Mouse (Mus musculus) left cerebral cortex, postnatal 10 days (tissue): ENCODE measurements around the gene Mthfd2l. TPM values are rescaled to one million over a fixed set of nuclear protein-coding genes. Genes with fewer than 3 reads are reported as not detected.

Experiments
- DNase-seq, 2 experiments: peaks; one replicate each; pipeline ENCODE4 v3.0.0; 2021 to 2022; ENCODE audit warnings: low spot score in 2 of 2, mixed read lengths in 1 of 2; ENCODE audit errors: extremely low spot score in 1 of 2
- intact Hi-C: fragments of 180-260 bp; cut with DNase I; formaldehyde crosslinking; loops from one replicate; pipeline ENCODE4 v1.15.1; 2025
- total RNA-seq, 2 experiments: library from RNA; stranded (reverse); gene quantifications; 2 replicates each; pipeline ENCODE4 v1.2.3; 2021

Mthfd2l gene
- 10 to 100 TPM; 18.0 to 18.5 TPM for total RNA-seq

GRCm38 (mm10) chr5:90930971-90931851, at the start of gene Mthfd2l:
Gene Mthfd2l (plus strand): TSS chr5:90931117.
- peak; percentile 60 to 92 for DNase-seq
- intact Hi-C loops, result no loop called here

- no peak for DNase-seq
- intact Hi-C loops, result no loop called here
Measured at GRCm38 (mm10) chr5:90881682-90882081, 49.2 kb upstream of the Mthfd2l start.

- no peak for DNase-seq
- intact Hi-C loops, result no loop called here
Measured at GRCm38 (mm10) chr5:90882146-90882545, 48.8 kb upstream of the Mthfd2l start.

GRCm38 (mm10) chr5:90884628-90885242, 46.2 kb upstream of the Mthfd2l start:
- intact Hi-C loops, result no loop called here
- no peak for DNase-seq

GRCm38 (mm10) chr5:90888661-90889060, 42.3 kb upstream of the Mthfd2l start:
- intact Hi-C loops, result no loop called here
- DNase-seq, result no peak

GRCm38 (mm10) chr5:90890519-90891463, 40.1 kb upstream of the Mthfd2l start, which contains the start of gene Cxcl1:
Gene Cxcl1 (plus strand): TSS chr5:90891241.
- intact Hi-C loops, result no loop called here
- peak in 1 of 2 experiments; percentile 65 for DNase-seq

GRCm38 (mm10) chr5:90891464-90891813, 39.5 kb upstream of the Mthfd2l start:
- intact Hi-C loops, result no loop called here

GRCm38 (mm10) chr5:90894231-90894630, 36.7 kb upstream of the Mthfd2l start:
- no peak for DNase-seq
- intact Hi-C loops, result no loop called here

More at GRCm38 (mm10) chr5:90891464-90891813, 39.5 kb upstream of the Mthfd2l start:
- DNase-seq, result no peak

- DNase-seq, result no peak
- intact Hi-C loops, result no loop called here
Measured at GRCm38 (mm10) chr5:90897429-90897828, 33.5 kb upstream of the Mthfd2l start.

GRCm38 (mm10) chr5:90899308-90899707, 31.6 kb upstream of the Mthfd2l start:
- intact Hi-C loops, result no loop called here
- DNase-seq, result no peak

- peak in 1 of 2 experiments; percentile 68 for DNase-seq
- intact Hi-C loops, result no loop called here
Measured at GRCm38 (mm10) chr5:90900147-90900546, 30.8 kb upstream of the Mthfd2l start.

- no peak for DNase-seq
- intact Hi-C loops, result no loop called here
Measured at GRCm38 (mm10) chr5:90900688-90901087, 30.2 kb upstream of the Mthfd2l start.

- DNase-seq, result no peak
- intact Hi-C loops, result no loop called here
Measured at GRCm38 (mm10) chr5:90902380-90903260, 28.3 kb upstream of the Mthfd2l start.

GRCm38 (mm10) chr5:90903339-90904020, 27.4 kb upstream of the Mthfd2l start, which contains the start of gene Cxcl2:
Gene Cxcl2 (plus strand): TSS chr5:90903871.
- DNase-seq, result no peak
- intact Hi-C loops, result no loop called here

GRCm38 (mm10) chr5:90908983-90909382, 21.9 kb upstream of the Mthfd2l start:
- intact Hi-C loops, result loop anchor here (5.0 kb wide), 1 partner anchor 247 kb away; no protein-coding TSS in a partner anchor
- DNase-seq, result peak in 1 of 2 experiments; percentile 52

GRCm38 (mm10) chr5:90919495-90919894, 11.4 kb upstream of the Mthfd2l start:
- intact Hi-C loops, result no loop called here
- DNase-seq, result no peak

GRCm38 (mm10) chr5:90922958-90923357, 8.0 kb upstream of the Mthfd2l start:
- intact Hi-C loops, result no loop called here
- DNase-seq, result no peak
